In genomic region chr7:13009143-13010004, GRCm38 (mm10) we compare ENCODE assay signal across 8 mouse cellular contexts. TPM values are rescaled to one million over a fixed set of nuclear protein-coding genes. Genes with fewer than 3 reads are reported as not detected.
DNase-seq lines count a peak whose midpoint lies in the region; ATAC-seq and TF ChIP-seq lines count a peak whose summit lies in the region.

No protein-coding gene starts in this region.

- peak; percentile 56; the same call in 1 of the 2 replicates for TF ChIP-seq EP300 in heart, adult 2 months (IDR thresholded peaks at IDR 0.05; ENCODE audit: insufficient read depth, low read depth, low read length)

- intact Hi-C loops in heart, adult 2 months (cut with DNase I), result loop anchor here (1.0 to 2.0 kb wide), 5 partner anchors 14 to 101 kb away; partner anchors contain the start of gene Mzf1

- no peaks in the 10 kb centered on the region for H3K79me2 ChIP-seq in heart, adult 2 months (replicated peaks; ENCODE audit: control insufficient read depth, insufficient read depth, low read length)

- H3K27me3 ChIP-seq in embryonic facial prominence, embryonic 13.5 days, result peaks cover 8% of the 10 kb centered on the region; the same call in 1 of the 2 replicates
- no peaks in the 10 kb centered on the region for H3K27me3 ChIP-seq in heart, adult 2 months (ENCODE audit: control insufficient read depth, insufficient read depth, low read length)
- H3K27me3 ChIP-seq in kidney, adult 2 months (replicated peaks; ENCODE audit: control insufficient read depth, insufficient read depth, low read length), result no peaks in the 10 kb centered on the region
- H3K27me3 ChIP-seq in limb, embryonic 12.5 days, result peaks cover 15% of the 10 kb centered on the region
- no peaks in the 10 kb centered on the region for H3K27me3 ChIP-seq in midbrain, embryonic 14.5 days (ENCODE audit: control insufficient read depth, insufficient read depth, low read length)

- peak overlapping the region; percentile 97 for H3K27ac ChIP-seq in embryonic facial prominence, embryonic 13.5 days
- peak overlapping the region; percentile 93 for H3K27ac ChIP-seq in heart, adult 2 months
- peak overlapping the region; percentile 81 for H3K27ac ChIP-seq in kidney, adult 2 months (ENCODE audit: insufficient read depth, low read depth, low read length)
- peak overlapping the region; percentile 95 for H3K27ac ChIP-seq in limb, embryonic 12.5 days
- H3K27ac ChIP-seq in midbrain, embryonic 14.5 days (replicated peaks; ENCODE audit: low read depth, low read length), result peak overlapping the region; percentile 92

- peak; percentile 89 for TF ChIP-seq POLR2A in heart, adult 2 months (IDR thresholded peaks at IDR 0.05; ENCODE audit: insufficient read depth, low read depth, low read length)
- TF ChIP-seq POLR2A in kidney, adult 2 months (IDR thresholded peaks at IDR 0.05; ENCODE audit: low read depth, low read length), result peak; percentile 57

- H3K4me1 ChIP-seq in embryonic facial prominence, embryonic 13.5 days, result peaks cover 22% of the 10 kb centered on the region
- peaks cover 3% of the 10 kb centered on the region; the same call in 1 of the 2 replicates for H3K4me1 ChIP-seq in heart, adult 2 months (ENCODE audit: control insufficient read depth, insufficient read depth, low read length)
- H3K4me1 ChIP-seq in kidney, adult 2 months (ENCODE audit: control insufficient read depth, insufficient read depth, low read length), result peaks cover 4% of the 10 kb centered on the region; the same call in 1 of the 2 replicates
- peaks cover 31% of the 10 kb centered on the region for H3K4me1 ChIP-seq in limb, embryonic 12.5 days (replicated peaks)
- H3K4me1 ChIP-seq in midbrain, embryonic 14.5 days (ENCODE audit: control insufficient read depth, insufficient read depth, low read length), result peaks cover 11% of the 10 kb centered on the region

- H3K9ac ChIP-seq in embryonic facial prominence, embryonic 13.5 days, result peak overlapping the region; percentile 87
- H3K9ac ChIP-seq in heart, adult 2 months (ENCODE audit: low read depth, low read length), result peak overlapping the region; percentile 79
- H3K9ac ChIP-seq in limb, embryonic 12.5 days (replicated peaks), result peak overlapping the region; percentile 77
- peak overlapping the region; percentile 84 for H3K9ac ChIP-seq in midbrain, embryonic 14.5 days (replicated peaks; ENCODE audit: low read length)

- H3K9me3 ChIP-seq in embryonic facial prominence, embryonic 13.5 days, result no peaks in the 10 kb centered on the region
- no peaks in the 10 kb centered on the region for H3K9me3 ChIP-seq in limb, embryonic 12.5 days
- H3K9me3 ChIP-seq in midbrain, embryonic 14.5 days (ENCODE audit: control insufficient read depth, low read length), result no peaks in the 10 kb centered on the region

- H3K36me3 ChIP-seq in embryonic facial prominence, embryonic 13.5 days, result peaks cover 35% of the 10 kb centered on the region
- H3K36me3 ChIP-seq in heart, adult 2 months (ENCODE audit: control insufficient read depth, insufficient read depth, low read length), result no peaks in the 10 kb centered on the region
- H3K36me3 ChIP-seq in kidney, adult 2 months (ENCODE audit: control insufficient read depth, insufficient read depth, low read length), result no peaks in the 10 kb centered on the region
- peaks cover 32% of the 10 kb centered on the region for H3K36me3 ChIP-seq in limb, embryonic 12.5 days
- H3K36me3 ChIP-seq in midbrain, embryonic 14.5 days (ENCODE audit: control insufficient read depth, insufficient read depth, low read length), result peaks cover 32% of the 10 kb centered on the region

- peak overlapping the region; percentile 75 for H3K4me2 ChIP-seq in embryonic facial prominence, embryonic 13.5 days
- H3K4me2 ChIP-seq in limb, embryonic 12.5 days, result peak overlapping the region; percentile 74
- H3K4me2 ChIP-seq in midbrain, embryonic 14.5 days (ENCODE audit: low read length), result peak overlapping the region; percentile 80

- WGBS in embryonic facial prominence, embryonic 13.5 days, result under 1% methylated on average over 42 of the region's 42 CpGs
- WGBS in heart, adult 2 months, result under 1% methylated on average over 42 of the region's 42 CpGs
- WGBS in kidney, adult 2 months, result under 1% methylated on average over 42 of the region's 42 CpGs
- WGBS in limb, embryonic 12.5 days, result under 1% methylated on average over 42 of the region's 42 CpGs
- WGBS in midbrain, embryonic 14.5 days, result under 1% methylated on average over 42 of the region's 42 CpGs

- peak overlapping the region; percentile 66 for H3K4me3 ChIP-seq in embryonic facial prominence, embryonic 13.5 days
- H3K4me3 ChIP-seq in heart, adult 2 months, result peak overlapping the region; percentile 74
- peak overlapping the region; percentile 78 for H3K4me3 ChIP-seq in kidney, adult 2 months (ENCODE audit: insufficient read depth, low read depth, low read length)
- peak overlapping the region; percentile 60 for H3K4me3 ChIP-seq in limb, embryonic 12.5 days (replicated peaks)
- H3K4me3 ChIP-seq in midbrain, embryonic 14.5 days (replicated peaks; ENCODE audit: low read depth, low read length), result peak overlapping the region; percentile 74

- peak; percentile 85 for ATAC-seq in embryonic facial prominence, embryonic 13.5 days (ENCODE audit: insufficient number of reproducible peaks, insufficient read depth, low FRiP score, low TSS enrichment, low read depth)
- peak; percentile 83 for ATAC-seq in limb, embryonic 12.5 days (ENCODE audit: insufficient number of reproducible peaks, insufficient read depth, low FRiP score, low TSS enrichment, low read depth)
- peak; percentile 89 for ATAC-seq in midbrain, embryonic 14.5 days (ENCODE audit: low FRiP score, low TSS enrichment)

- peak; percentile 67 for TF ChIP-seq CTCF in heart, adult 2 months (IDR thresholded peaks at IDR 0.05)
- TF ChIP-seq CTCF in kidney, adult 2 months (conservative IDR thresholded peaks at IDR 0.05; ENCODE audit: insufficient read depth, insufficient read length, low read depth, low read length), result peak; percentile 72

- peak; percentile 99 for DNase-seq in 416B (ENCODE audit: low read depth)
- peak; percentile 66 to 84 for DNase-seq in adrenal gland, postnatal 4 days (ENCODE audit: low spot score in 2 of 2)
- peak; percentile 93 for DNase-seq in heart, adult 2 months
- peak; percentile 96 for DNase-seq in kidney, adult 2 months
- peak; percentile 97 for DNase-seq in midbrain, embryonic 14.5 days
- DNase-seq in spleen, adult 12 weeks (ENCODE audit: low spot score), result peak; percentile 86

RNA-seq across cellular contexts. Expression of gene Zbtb45, which starts 0.5 kb away (rescaled TPM):
- total RNA-seq in adrenal gland, postnatal 4 days (2021), result 10 to 100 TPM; 18.4 to 18.5 TPM
- 27.1 and 27.2 TPM in 2 replicates for polyA plus RNA-seq in embryonic facial prominence, embryonic 13.5 days (2015; fragmentation: Nextera tagmentation; extraction: Ambion mirVana)
- 1 to 10 TPM; 6.8 to 9.3 TPM for total RNA-seq in heart, adult 2 months (2021)
- polyA plus RNA-seq in heart, adult 2 months (2012; rRNA removed), result 8.6 and 14.1 TPM in 2 replicates
- 14.1 and 15.0 TPM in 2 replicates for polyA plus RNA-seq in kidney, adult 2 months (2012; rRNA removed)
- polyA plus RNA-seq in limb, embryonic 12.5 days (2016; fragmentation: Nextera tagmentation; extraction: Ambion mirVana), result 28.7 and 29.9 TPM in 2 replicates
- polyA plus RNA-seq in midbrain, embryonic 14.5 days (2014; fragmentation: Nextera tagmentation; extraction: Ambion mirVana), result 42.4 and 42.5 TPM in 2 replicates

RNA-seq across cellular contexts. Expression of gene Trim28, which starts 10.5 kb away (rescaled TPM):
- 100 to 1,000 TPM; 392 to 400 TPM for total RNA-seq in adrenal gland, postnatal 4 days (2021)
- polyA plus RNA-seq in embryonic facial prominence, embryonic 13.5 days (2015; fragmentation: Nextera tagmentation; extraction: Ambion mirVana), result 327 and 337 TPM in 2 replicates
- 10 to 100 TPM; 83.8 to 86.0 TPM for total RNA-seq in heart, adult 2 months (2021)
- 139 and 195 TPM in 2 replicates for polyA plus RNA-seq in heart, adult 2 months (2012; rRNA removed)
- polyA plus RNA-seq in kidney, adult 2 months (2012; rRNA removed), result 186 and 191 TPM in 2 replicates
- polyA plus RNA-seq in limb, embryonic 12.5 days (2016; fragmentation: Nextera tagmentation; extraction: Ambion mirVana), result 496 and 531 TPM in 2 replicates
- polyA plus RNA-seq in midbrain, embryonic 14.5 days (2014; fragmentation: Nextera tagmentation; extraction: Ambion mirVana), result 293 and 309 TPM in 2 replicates

RNA-seq across cellular contexts. Expression of gene Slc27a5, which starts 11.4 kb away (rescaled TPM):
- total RNA-seq in adrenal gland, postnatal 4 days (2021), result 10 to 100 TPM in 1 of 2 experiments, under 1 TPM in 1; 0.70 to 16.3 TPM
- polyA plus RNA-seq in embryonic facial prominence, embryonic 13.5 days (2015; fragmentation: Nextera tagmentation; extraction: Ambion mirVana), result 0.11 and 0.47 TPM in 2 replicates
- not detected for total RNA-seq in heart, adult 2 months (2021)
- 0.59 and 0.82 TPM in 2 replicates for polyA plus RNA-seq in heart, adult 2 months (2012; rRNA removed)
- 0.56 and 0.69 TPM in 2 replicates for polyA plus RNA-seq in kidney, adult 2 months (2012; rRNA removed)
- polyA plus RNA-seq in limb, embryonic 12.5 days (2016; fragmentation: Nextera tagmentation; extraction: Ambion mirVana), result 0.12 TPM in 1 of 2 replicates, not detected in the other
- 0.24 and 0.31 TPM in 2 replicates for polyA plus RNA-seq in midbrain, embryonic 14.5 days (2014; fragmentation: Nextera tagmentation; extraction: Ambion mirVana)

RNA-seq across cellular contexts. Expression of gene Chmp2a, which starts 25.2 kb away (rescaled TPM):
- 100 to 1,000 TPM; 181 to 189 TPM for total RNA-seq in adrenal gland, postnatal 4 days (2021)
- polyA plus RNA-seq in embryonic facial prominence, embryonic 13.5 days (2015; fragmentation: Nextera tagmentation; extraction: Ambion mirVana), result 129 and 137 TPM in 2 replicates
- 100 to 1,000 TPM; 137 to 139 TPM for total RNA-seq in heart, adult 2 months (2021)
- polyA plus RNA-seq in heart, adult 2 months (2012; rRNA removed), result 66.1 and 99.2 TPM in 2 replicates
- 103 and 134 TPM in 2 replicates for polyA plus RNA-seq in kidney, adult 2 months (2012; rRNA removed)
- 102 and 104 TPM in 2 replicates for polyA plus RNA-seq in limb, embryonic 12.5 days (2016; fragmentation: Nextera tagmentation; extraction: Ambion mirVana)
- polyA plus RNA-seq in midbrain, embryonic 14.5 days (2014; fragmentation: Nextera tagmentation; extraction: Ambion mirVana), result 188 and 205 TPM in 2 replicates

RNA-seq across cellular contexts. Expression of gene Ube2m, which starts 28.7 kb away (rescaled TPM):
- total RNA-seq in adrenal gland, postnatal 4 days (2021), result 100 to 1,000 TPM; 168 to 181 TPM
- polyA plus RNA-seq in embryonic facial prominence, embryonic 13.5 days (2015; fragmentation: Nextera tagmentation; extraction: Ambion mirVana), result 74.0 and 97.2 TPM in 2 replicates
- 100 to 1,000 TPM; 169 to 201 TPM for total RNA-seq in heart, adult 2 months (2021)
- polyA plus RNA-seq in heart, adult 2 months (2012; rRNA removed), result 242 and 328 TPM in 2 replicates
- polyA plus RNA-seq in kidney, adult 2 months (2012; rRNA removed), result 231 and 249 TPM in 2 replicates
- 160 and 165 TPM in 2 replicates for polyA plus RNA-seq in limb, embryonic 12.5 days (2016; fragmentation: Nextera tagmentation; extraction: Ambion mirVana)
- polyA plus RNA-seq in midbrain, embryonic 14.5 days (2014; fragmentation: Nextera tagmentation; extraction: Ambion mirVana), result 149 and 181 TPM in 2 replicates

Comparison
In these comparisons a context has a peak if more than half of its experiments do, and no peak if none do; other contexts are left out.
1. Peak in every context shown above with its lines: DNase-seq, ATAC-seq, H3K4me3 ChIP-seq and H3K27ac ChIP-seq.